Mouse (Mus musculus): ENCODE results near the gene Slc37a2.
"Not testable (repeated sequence)": the region's sequence is repeated elsewhere in the genome, so short reads cannot be mapped to it uniquely, and the experiment has no call there.

The Slc37a2 gene

GRCm38 (mm10) chr9:37255149-37255888 lies at the start of gene Slc37a2:
Gene Slc37a2 (minus strand): TSS chr9:37255738.
- no peak for DNase-seq (ENCODE audit: extremely low read depth, low read depth)

GRCm38 (mm10) chr9:37301720-37302119 lies 46.2 kb upstream of the Slc37a2 start:
- DNase-seq (ENCODE audit: extremely low read depth, low read depth) = no peak

DNA sequence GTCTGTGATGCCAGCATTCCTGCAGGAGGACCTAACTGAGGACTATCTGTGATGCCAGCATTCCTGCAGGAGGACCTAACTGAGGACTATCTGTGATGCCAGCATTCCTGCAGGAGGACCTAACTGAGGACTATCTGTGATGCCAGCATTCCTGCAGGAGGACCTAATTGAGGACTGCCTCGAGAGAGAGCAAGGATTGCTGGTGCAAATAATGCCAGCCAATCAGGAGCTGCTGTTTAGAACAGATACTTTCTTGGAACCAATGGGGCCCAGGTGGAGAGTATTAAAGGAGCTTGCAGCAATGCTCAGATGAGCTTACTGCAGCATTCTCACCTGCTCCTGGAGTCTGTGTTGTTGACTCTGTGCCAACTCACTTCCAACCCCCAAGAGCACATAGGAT lies 45.0 kb upstream of the Slc37a2 start:
- DNase-seq (ENCODE audit: extremely low read depth, low read depth) = not testable (repeated sequence)

DNA sequence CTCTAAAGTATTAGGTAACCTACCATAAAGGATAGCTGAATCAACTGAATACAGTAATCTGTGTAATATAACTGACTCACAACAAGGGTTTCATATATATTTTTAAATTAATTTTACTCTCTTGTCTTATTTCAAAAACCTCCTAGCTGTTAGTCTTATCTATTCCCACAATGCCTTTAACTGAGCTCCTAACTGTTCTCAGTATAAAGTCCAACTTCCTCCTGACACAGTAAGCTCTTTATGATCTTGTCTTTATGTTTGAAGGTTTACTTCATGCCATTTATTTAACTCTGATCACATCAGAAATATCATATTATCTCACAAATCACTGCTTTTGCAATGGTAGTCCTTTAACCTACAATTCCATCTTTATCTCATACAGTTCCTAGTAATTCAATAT lies 40.0 kb upstream of the Slc37a2 start:
- DNase-seq (ENCODE audit: extremely low read depth, low read depth) = peak; percentile 11

DNA sequence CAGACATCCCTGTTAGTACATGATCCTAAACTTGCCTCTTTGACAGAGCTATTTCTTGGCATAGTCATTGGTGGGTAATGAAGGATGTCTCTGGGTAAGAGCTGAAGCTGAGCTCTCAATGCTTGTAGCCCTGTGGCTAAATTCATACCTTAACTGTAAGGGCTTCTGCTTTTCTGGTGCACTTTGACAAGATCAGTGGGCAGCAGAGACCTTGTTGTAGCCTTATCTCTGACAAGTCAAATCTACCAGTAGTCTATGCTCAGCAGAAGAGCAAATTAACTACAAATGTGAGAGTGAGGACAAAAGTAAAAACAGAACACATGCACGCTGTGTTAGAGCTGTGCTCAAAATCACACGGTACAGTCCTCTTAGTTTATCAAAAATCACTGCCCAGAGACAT lies 11.1 kb upstream of the Slc37a2 start:
- no peak for DNase-seq (ENCODE audit: extremely low read depth, low read depth)

DNA sequence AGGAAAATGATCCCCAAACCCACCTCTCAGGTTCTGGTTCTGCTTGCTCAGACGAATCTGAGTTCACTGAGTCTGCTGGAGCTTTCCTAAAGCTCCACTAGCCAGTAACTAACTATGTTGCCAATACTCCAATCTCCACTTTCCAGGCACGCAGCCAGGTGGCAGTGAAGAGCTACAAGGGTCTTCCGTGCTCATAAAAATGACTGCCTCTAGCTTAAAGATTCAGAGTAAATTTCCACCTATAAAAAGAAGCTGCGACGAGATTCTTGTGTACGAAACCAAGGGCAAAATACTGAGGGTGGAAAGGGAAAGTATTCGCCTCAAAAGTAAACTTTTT lies 319 bp upstream of the Slc37a2 start:
- no peak for DNase-seq (ENCODE audit: extremely low read depth, low read depth)

- DNase-seq (ENCODE audit: extremely low read depth, low read depth) = no peak
Observed at GRCm38 (mm10) chr9:37254531-37255110, 917 bp downstream of the Slc37a2 start.

- DNase-seq (ENCODE audit: extremely low read depth, low read depth) = no peak
Observed at GRCm38 (mm10) chr9:37250631-37251030, 4.9 kb downstream of the Slc37a2 start.

DNA sequence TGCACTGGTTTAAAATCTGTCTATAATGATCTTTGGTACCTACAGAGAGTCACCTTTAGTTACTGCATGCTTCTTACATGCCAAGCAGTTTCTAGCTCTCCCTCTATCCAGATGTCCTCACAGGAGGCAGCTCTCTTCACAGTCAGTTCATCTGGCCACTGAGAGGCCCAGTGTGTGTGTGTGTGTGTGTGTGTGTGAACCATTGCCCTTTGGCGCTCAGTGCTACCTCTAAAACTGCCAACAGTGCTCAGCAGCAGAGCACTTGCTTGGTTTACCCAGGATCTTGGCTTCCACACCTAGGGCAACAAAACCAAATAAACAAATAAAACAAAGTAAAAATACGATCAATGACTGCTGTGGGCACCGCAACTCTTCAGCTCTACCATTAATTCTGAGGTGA lies 5.6 kb downstream of the Slc37a2 start:
- no peak for DNase-seq (ENCODE audit: extremely low read depth, low read depth)

DNA sequence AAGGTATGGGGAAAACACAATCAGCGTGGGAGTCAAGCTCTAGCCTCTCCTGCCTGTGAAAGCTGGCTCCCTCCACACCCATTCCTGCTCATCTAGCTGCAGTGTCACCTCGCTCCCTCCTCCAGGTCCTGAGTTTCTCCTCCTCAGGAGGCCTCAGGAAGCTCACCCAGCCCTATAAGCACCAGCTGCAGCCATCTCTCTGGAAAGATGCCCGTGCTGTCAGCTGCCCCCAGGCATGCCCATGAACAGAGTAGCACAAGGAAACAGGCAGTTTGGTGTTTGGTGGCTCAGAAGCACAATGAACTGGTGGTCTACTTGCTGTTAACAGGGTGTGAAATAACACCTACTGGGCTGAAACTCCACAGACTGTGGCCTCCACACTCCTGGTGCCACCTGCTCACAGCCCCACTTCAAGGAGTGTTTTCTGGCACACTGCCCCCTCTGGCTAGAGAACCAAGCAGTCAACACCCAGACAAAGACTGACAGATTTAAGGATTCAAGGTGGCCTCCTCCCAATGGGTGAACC lies 7.1 kb downstream of the Slc37a2 start:
- no peak for DNase-seq (ENCODE audit: extremely low read depth, low read depth)

- peak; percentile 79 for DNase-seq (ENCODE audit: extremely low read depth, low read depth)
Observed at GRCm38 (mm10) chr9:37247429-37247828, 8.1 kb downstream of the Slc37a2 start.

GRCm38 (mm10) chr9:37245810-37246209 lies 9.7 kb downstream of the Slc37a2 start:
- no peak for DNase-seq (ENCODE audit: extremely low read depth, low read depth)

GRCm38 (mm10) chr9:37245404-37245803 lies 10.1 kb downstream of the Slc37a2 start:
- no peak for DNase-seq (ENCODE audit: extremely low read depth, low read depth)

GRCm38 (mm10) chr9:37244600-37244999 lies 10.9 kb downstream of the Slc37a2 start:
- DNase-seq (ENCODE audit: extremely low read depth, low read depth) = no peak

- no peak for DNase-seq (ENCODE audit: extremely low read depth, low read depth)
Observed at GRCm38 (mm10) chr9:37242764-37243163, 12.8 kb downstream of the Slc37a2 start.

DNA sequence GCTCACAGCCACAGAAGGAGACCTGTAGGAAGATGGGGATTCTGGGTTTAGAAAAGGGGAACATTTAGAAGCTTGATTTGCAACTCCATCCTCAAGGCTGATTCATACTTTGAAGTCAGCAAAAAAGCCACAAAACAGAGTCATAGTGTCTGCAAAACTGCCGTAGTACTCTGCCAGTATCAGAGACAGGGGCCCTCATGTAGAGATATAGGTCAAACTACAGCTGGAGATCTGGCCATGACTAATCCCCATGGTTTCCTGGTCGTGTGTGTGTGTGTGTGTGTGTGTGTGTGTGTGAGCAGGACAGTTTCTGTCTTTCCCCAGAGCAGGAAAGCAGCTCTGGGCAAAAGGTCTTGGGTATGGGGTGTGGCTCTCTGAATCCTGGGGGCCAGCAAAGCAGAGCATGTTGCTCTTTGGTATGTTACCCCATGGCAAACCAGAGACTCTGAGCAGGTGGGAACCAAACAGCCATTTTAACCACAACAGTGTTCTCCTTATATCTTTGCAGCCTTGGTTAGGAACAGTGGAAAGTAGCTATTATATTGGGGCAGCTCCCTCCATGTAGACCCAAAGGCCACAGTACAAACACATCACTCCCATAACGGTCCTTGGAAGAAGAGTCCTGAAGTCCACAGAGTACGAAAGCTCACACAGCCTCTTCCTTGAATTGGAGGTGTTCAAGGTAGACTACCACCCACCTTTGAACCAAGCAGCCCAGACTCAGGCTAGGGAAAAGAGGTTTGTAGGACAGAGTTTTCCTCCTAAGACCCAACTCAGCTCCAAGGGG lies 19.4 kb downstream of the Slc37a2 start:
- no peak for DNase-seq (ENCODE audit: extremely low read depth, low read depth)

DNA sequence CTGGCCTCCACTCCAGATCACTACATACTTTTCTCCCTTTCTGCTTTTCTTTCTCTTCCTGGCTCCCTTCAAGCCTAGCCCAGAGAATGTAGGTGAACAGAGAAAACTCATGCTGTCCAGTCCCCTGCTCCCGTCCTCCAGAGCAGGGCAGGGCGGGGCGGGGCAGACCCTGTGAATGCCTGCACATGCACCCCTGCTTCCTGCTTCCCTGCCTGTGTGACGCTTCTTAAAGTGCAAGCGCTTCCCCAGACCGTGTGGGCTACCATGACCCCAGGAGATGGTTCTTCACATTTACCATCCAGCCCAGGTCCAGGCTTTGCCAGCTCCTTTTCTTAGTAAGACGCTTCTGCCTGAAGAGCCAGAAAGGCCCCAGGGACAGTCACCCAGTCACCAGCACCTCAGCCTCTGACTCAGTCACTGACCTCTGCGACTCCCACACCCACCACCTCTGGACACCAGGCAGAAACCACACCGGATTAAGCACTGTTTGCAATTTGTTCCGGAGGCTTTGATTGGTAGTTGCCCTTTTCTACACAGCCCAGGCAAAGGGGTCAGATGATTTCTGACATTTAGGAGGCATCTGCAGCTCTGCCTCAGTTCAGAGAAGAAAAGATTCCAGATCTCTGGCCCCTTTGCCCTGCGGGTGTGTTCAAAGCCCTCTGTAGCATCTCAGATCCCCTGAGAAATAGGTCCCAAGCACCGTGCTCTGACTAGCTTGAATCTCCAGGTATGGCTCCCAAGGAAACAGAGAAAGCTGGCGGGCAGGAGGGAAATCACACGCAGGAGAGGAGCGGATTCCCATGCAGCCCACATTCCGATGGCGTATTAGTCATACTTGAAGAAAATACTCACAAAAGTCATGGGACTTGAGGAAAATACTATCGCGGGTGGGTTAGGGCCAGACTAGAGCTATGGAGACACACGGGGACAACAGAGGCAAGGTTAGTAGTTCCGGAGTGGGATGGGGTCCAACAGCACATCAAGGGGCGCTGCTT lies 23.0 kb downstream of the Slc37a2 start:
- DNase-seq (ENCODE audit: extremely low read depth, low read depth) = no peak

DNA sequence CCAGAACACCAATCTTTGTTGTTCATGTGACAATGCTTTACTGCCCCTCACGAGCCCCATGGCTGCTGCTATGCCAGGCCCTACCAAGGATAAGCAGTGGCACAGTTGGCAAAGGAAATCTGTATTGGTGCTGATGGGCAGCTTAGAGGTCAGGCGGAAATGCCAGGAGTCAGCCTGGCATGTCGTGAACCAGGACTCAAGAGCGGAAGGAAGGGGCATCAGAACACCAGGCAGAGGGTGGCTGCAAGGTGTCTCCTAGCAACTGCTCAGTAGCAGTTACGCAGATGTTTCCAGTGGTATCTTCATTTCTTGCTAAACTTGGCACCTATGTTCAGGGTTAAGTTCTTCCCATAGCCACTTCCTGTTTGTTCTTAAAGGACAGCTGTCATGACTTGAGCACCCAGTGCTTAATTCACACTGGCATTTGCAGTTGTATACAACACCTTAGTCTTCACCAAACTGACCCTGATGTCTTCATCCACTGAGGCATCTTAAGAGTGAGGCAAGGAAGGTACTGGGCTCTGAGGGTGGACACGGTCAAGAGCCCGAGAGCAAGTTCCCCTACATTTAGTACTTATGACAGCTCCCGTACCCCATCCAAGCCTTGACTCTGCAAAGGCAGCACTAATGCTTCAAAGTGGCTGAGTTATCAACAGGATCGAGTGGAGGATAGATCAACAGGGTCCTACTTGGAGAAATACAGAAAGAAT lies 24.9 kb downstream of the Slc37a2 start:
- no peak for DNase-seq (ENCODE audit: extremely low read depth, low read depth)

DNA sequence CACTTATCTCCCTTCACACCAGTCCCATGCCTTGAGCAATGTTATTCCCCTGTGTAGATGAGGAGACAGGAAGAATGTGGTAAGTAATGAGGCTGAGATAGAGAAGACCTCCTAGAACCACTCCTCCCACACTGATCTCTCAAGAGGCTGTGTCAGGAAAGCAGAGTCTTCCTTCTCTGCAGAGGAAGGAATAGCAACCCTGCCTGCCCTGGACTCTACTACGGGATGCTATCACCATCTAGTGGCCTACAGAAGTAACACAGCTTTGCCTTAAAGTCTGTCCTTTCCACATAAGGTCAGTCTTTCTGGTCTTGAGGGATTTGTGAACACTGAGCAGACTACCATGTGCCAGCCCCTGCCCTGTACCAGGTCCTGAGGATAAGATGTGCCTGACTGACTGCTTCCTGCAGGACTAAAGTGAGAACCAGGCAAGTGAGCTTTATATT lies 25.6 kb downstream of the Slc37a2 start:
- peak; percentile 59 for DNase-seq (ENCODE audit: extremely low read depth, low read depth)

GRCm38 (mm10) chr9:37225581-37225980 lies 30.0 kb downstream of the Slc37a2 start:
- no peak for DNase-seq (ENCODE audit: extremely low read depth, low read depth)

All from MEL-GATA-1-ER (cell line).